Comparison of ENCODE assay signal across 8 mouse cellular contexts in genomic region chr19:10949112-10949511, GRCm38 (mm10). TPM values are rescaled to one million over a fixed set of nuclear protein-coding genes. Genes with fewer than 3 reads are reported as not detected.
DNase-seq lines count a peak whose midpoint lies in the region; ATAC-seq and TF ChIP-seq lines count a peak whose summit lies in the region.

Ccdc86 (minus strand) TSS chr19:10949266.

- peaks cover 38% of the 10 kb centered on the region for H3K36me3 ChIP-seq in E14TG2a.4 (ENCODE audit: insufficient read depth, low read length)
- H3K36me3 ChIP-seq in forebrain, embryonic 12.5 days (replicated peaks), result peaks cover 21% of the 10 kb centered on the region
- H3K36me3 ChIP-seq in heart, postnatal 0 days (replicated peaks; ENCODE audit: control insufficient read depth, insufficient read depth, low read length), result peaks cover 17% of the 10 kb centered on the region
- H3K36me3 ChIP-seq in liver, embryonic 16.5 days (ENCODE audit: control insufficient read depth, insufficient read depth), result peaks cover 3% of the 10 kb centered on the region
- peaks cover 22% of the 10 kb centered on the region for H3K36me3 ChIP-seq in neural tube, embryonic 13.5 days
- H3K36me3 ChIP-seq in testis, adult 2 months (ENCODE audit: control insufficient read depth, insufficient read depth, low read length), result no peaks in the 10 kb centered on the region

- H3K4me2 ChIP-seq in forebrain, embryonic 12.5 days, result peak within 1 kb of the TSS; percentile 100
- H3K4me2 ChIP-seq in heart, postnatal 0 days (ENCODE audit: low read depth, low read length), result peak within 1 kb of the TSS; percentile 98
- peak within 1 kb of the TSS; percentile 90 for H3K4me2 ChIP-seq in liver, embryonic 16.5 days (ENCODE audit: low read depth, low read length)
- H3K4me2 ChIP-seq in neural tube, embryonic 13.5 days, result peak within 1 kb of the TSS; percentile 100

- H3K27ac ChIP-seq in forebrain, embryonic 12.5 days, result 0 out of 2 replicates have a peak within 1 kb of the TSS, but pooled peaks have one; percentile 33
- H3K27ac ChIP-seq in heart, postnatal 0 days (ENCODE audit: low read depth), result peak within 1 kb of the TSS; percentile 68
- peak within 1 kb of the TSS; percentile 24; the same call in 1 of the 2 replicates for H3K27ac ChIP-seq in liver, embryonic 16.5 days (ENCODE audit: low read length)
- H3K27ac ChIP-seq in neural tube, embryonic 13.5 days (replicated peaks), result peak within 1 kb of the TSS; percentile 15; the same call in 1 of the 2 replicates
- peak within 1 kb of the TSS; percentile 77 for H3K27ac ChIP-seq in testis, adult 2 months (ENCODE audit: control insufficient read depth, insufficient read depth, low read depth, low read length)

- no peaks in the 10 kb centered on the region for H3K9me3 ChIP-seq in E14TG2a.4 (ENCODE audit: low read length)
- H3K9me3 ChIP-seq in forebrain, embryonic 12.5 days, result no peaks in the 10 kb centered on the region
- H3K9me3 ChIP-seq in heart, postnatal 0 days (replicated peaks; ENCODE audit: control insufficient read depth, low read length), result no peaks in the 10 kb centered on the region
- H3K9me3 ChIP-seq in liver, embryonic 16.5 days (replicated peaks; ENCODE audit: control insufficient read depth, low read length), result no peaks in the 10 kb centered on the region
- no peaks in the 10 kb centered on the region for H3K9me3 ChIP-seq in neural tube, embryonic 13.5 days

- DNase-seq in c-Kit-positive CD71-positive TER-119-positive erythroid progenitor cells, embryonic 14.5 days (ENCODE audit: low spot score), result peak; percentile 97
- DNase-seq in heart, postnatal 0 days (ENCODE audit: low spot score), result peak; percentile 99
- peak; percentile 98 to 99 for DNase-seq in kidney, postnatal 4 days

- peak within 1 kb of the TSS; percentile 74 for H3K9ac ChIP-seq in forebrain, embryonic 12.5 days
- H3K9ac ChIP-seq in heart, postnatal 0 days (replicated peaks; ENCODE audit: low read depth, low read length), result peak within 1 kb of the TSS; percentile 82
- peak within 1 kb of the TSS; percentile 73 for H3K9ac ChIP-seq in liver, embryonic 16.5 days (ENCODE audit: low read depth, low read length)
- H3K9ac ChIP-seq in neural tube, embryonic 13.5 days, result peak within 1 kb of the TSS; percentile 88

- peak; percentile 99 for ATAC-seq in forebrain, embryonic 12.5 days (ENCODE audit: low FRiP score)
- peak; percentile 96 for ATAC-seq in heart, postnatal 0 days (ENCODE audit: insufficient read depth, low read depth)
- ATAC-seq in liver, embryonic 16.5 days (ENCODE audit: low read depth), result peak; percentile 98
- peak; percentile 98 for ATAC-seq in neural tube, embryonic 13.5 days (ENCODE audit: low read depth)

- H3K4me3 ChIP-seq in E14TG2a.4 (replicated peaks; ENCODE audit: low read length), result peak within 1 kb of the TSS; percentile 99
- H3K4me3 ChIP-seq in forebrain, embryonic 12.5 days (replicated peaks), result peak within 1 kb of the TSS; percentile 65
- H3K4me3 ChIP-seq in heart, postnatal 0 days (ENCODE audit: low read depth, low read length), result peak within 1 kb of the TSS; percentile 76
- H3K4me3 ChIP-seq in liver, embryonic 16.5 days (ENCODE audit: low read depth, low read length), result peak within 1 kb of the TSS; percentile 77
- H3K4me3 ChIP-seq in neural tube, embryonic 13.5 days, result peak within 1 kb of the TSS; percentile 74
- H3K4me3 ChIP-seq in testis, adult 2 months (ENCODE audit: control insufficient read depth, low read depth, low read length), result peak within 1 kb of the TSS; percentile 98

- WGBS in forebrain, embryonic 12.5 days, result 0% methylated on average over 30 of the region's 30 CpGs
- under 1% methylated on average over 30 of the region's 30 CpGs for WGBS in heart, postnatal 0 days
- under 1% methylated on average over 30 of the region's 30 CpGs for WGBS in liver, embryonic 16.5 days (ENCODE audit: insufficient replicate concordance)
- WGBS in neural tube, embryonic 13.5 days, result under 1% methylated on average over 30 of the region's 30 CpGs

- H3K27me3 ChIP-seq in E14TG2a.4 (ENCODE audit: insufficient read depth, low read length), result peaks cover 13% of the 10 kb centered on the region
- H3K27me3 ChIP-seq in forebrain, embryonic 12.5 days, result no peaks in the 10 kb centered on the region; the same call in 1 of the 2 replicates
- no peaks in the 10 kb centered on the region for H3K27me3 ChIP-seq in heart, postnatal 0 days (ENCODE audit: control insufficient read depth, insufficient read depth, low read length)
- no peaks in the 10 kb centered on the region for H3K27me3 ChIP-seq in liver, embryonic 16.5 days (ENCODE audit: control insufficient read depth, insufficient read depth, low read depth, low read length)
- H3K27me3 ChIP-seq in neural tube, embryonic 13.5 days, result no peaks in the 10 kb centered on the region
- no peaks in the 10 kb centered on the region for H3K27me3 ChIP-seq in testis, adult 2 months (ENCODE audit: control insufficient read depth, insufficient read depth, low read length)

- peaks cover 44% of the 10 kb centered on the region for H3K4me1 ChIP-seq in E14TG2a.4 (replicated peaks; ENCODE audit: low read depth, low read length)
- peaks cover 28% of the 10 kb centered on the region for H3K4me1 ChIP-seq in forebrain, embryonic 12.5 days
- peaks cover 29% of the 10 kb centered on the region for H3K4me1 ChIP-seq in heart, postnatal 0 days (ENCODE audit: control insufficient read depth, insufficient read depth)
- H3K4me1 ChIP-seq in liver, embryonic 16.5 days (ENCODE audit: control insufficient read depth, low read depth, low read length), result peaks cover 25% of the 10 kb centered on the region
- peaks cover 41% of the 10 kb centered on the region for H3K4me1 ChIP-seq in neural tube, embryonic 13.5 days (replicated peaks)
- peaks cover 5% of the 10 kb centered on the region for H3K4me1 ChIP-seq in testis, adult 2 months (ENCODE audit: control insufficient read depth, insufficient read depth, low read length)

- TF ChIP-seq POLR2A in testis, adult 2 months (IDR thresholded peaks at IDR 0.05; ENCODE audit: control insufficient read depth, low read depth, low read length), result peak; percentile 88

- peak; percentile 58; the same call in 1 of the 2 replicates for TF ChIP-seq EP300 in heart, postnatal 0 days (IDR thresholded peaks at IDR 0.05; ENCODE audit: low read depth)

- TF ChIP-seq CTCF in E14TG2a.4 (conservative IDR thresholded peaks at IDR 0.05; ENCODE audit: low read length), result no peak
- no peak for TF ChIP-seq CTCF in heart, postnatal 0 days (IDR thresholded peaks at IDR 0.05; ENCODE audit: low read depth)
- no peak for TF ChIP-seq CTCF in testis, adult 2 months (IDR thresholded peaks at IDR 0.05; ENCODE audit: control insufficient read depth, insufficient read depth, insufficient replicate concordance, low read depth, low read length)

RNA-seq across cellular contexts. Expression of gene Ccdc86, which starts in this region (rescaled TPM):
- polyA plus RNA-seq in forebrain, embryonic 12.5 days (2016; fragmentation: Nextera tagmentation; extraction: Ambion mirVana), result 26.2 and 27.0 TPM in 2 replicates
- 8.7 and 12.1 TPM in 2 replicates for total RNA-seq in heart, postnatal 0 days (2014; rRNA removed; ENCODE audit: low replicate concordance)
- 9.8 and 12.4 TPM in 2 replicates for polyA plus RNA-seq in heart, postnatal 0 days (2015; fragmentation: Nextera tagmentation; extraction: Ambion mirVana)
- polyA plus RNA-seq in liver, embryonic 16.5 days (2015; fragmentation: Nextera tagmentation; extraction: Ambion mirVana), result 9.0 and 9.1 TPM in 2 replicates
- 14.6 and 15.3 TPM in 2 replicates for polyA plus RNA-seq in neural tube, embryonic 13.5 days (2015; fragmentation: Nextera tagmentation; extraction: Ambion mirVana)
- 13.5 and 15.3 TPM in 2 replicates for polyA plus RNA-seq in testis, adult 2 months (2012; rRNA removed)

Comparison
In these comparisons a context has a peak if more than half of its experiments do, and no peak if none do; other contexts are left out.
1. Peak in every context shown above with its lines: DNase-seq, ATAC-seq, H3K4me3 ChIP-seq and H3K27ac ChIP-seq.
2. H3K27ac ChIP-seq: peak in every context shown above with its lines; median percentile 77 in testis, adult 2 months; 68 in heart, postnatal 0 days; 33 in forebrain, embryonic 12.5 days; 24 in liver, embryonic 16.5 days; 15 in neural tube, embryonic 13.5 days.